Mouse (Mus musculus) C2C12 (cell line): ENCODE results near the gene Fam83d.

ENCODE experiments used
- CTCF ChIP-seq: IDR thresholded peaks from one replicate; pipeline ENCODE4 v1.5.1; 2011; ENCODE audit not compliant: control insufficient read depth, insufficient read depth, insufficient read length
- USF1 ChIP-seq: IDR thresholded peaks from one replicate; pipeline ENCODE4 v1.6.1; 2011; ENCODE audit warnings: low read depth, mild to moderate bottlenecking, control low read depth, moderate library complexity

- TF ChIP-seq CTCF = no peak
- TF ChIP-seq USF1 = no peak
Measured at GRCm38 (mm10) chr2:158726252-158726651, 41.6 kb upstream of the Fam83d start.
